Mouse (Mus musculus) gastrocnemius, adult 8-10 months (tissue): Measurements from ENCODE around the gene Dhrs11. TPM values are rescaled to one million over a fixed set of nuclear protein-coding genes. Genes with fewer than 3 reads are reported as not detected.

Experiments used
- total RNA-seq, 4 experiments: library from RNA; stranded (reverse); gene quantifications; 2 replicates each; pipeline ENCODE4 v1.2.4; 2022

Gene Dhrs11
- total RNA-seq, 4 experiments from 2014 or later = 21.8 to 33.6 (median 26.3) TPM

Other genes with a start within 250 kb of the Dhrs11 start
- 10 to 100 TPM in 1 of 4 experiments, 1 to 10 TPM in 3; 4.5 to 11.4 (median 8.4) TPM for gene Mrm1, start 9.5 kb downstream of the Dhrs11 start, total RNA-seq
- 10 to 100 TPM; 31.1 to 45.3 (median 33.5) TPM for gene Ggnbp2, start 41.8 kb upstream of the Dhrs11 start, total RNA-seq
- gene Myo19, start 51.2 kb upstream of the Dhrs11 start, total RNA-seq = 1 to 10 TPM; 1.2 to 1.9 (median 1.6) TPM
- gene Pigw, start 51.3 kb upstream of the Dhrs11 start, total RNA-seq = 1 to 10 TPM; 6.0 to 6.9 (median 6.2) TPM
- gene Znhit3, start 87.4 kb upstream of the Dhrs11 start, total RNA-seq = 10 to 100 TPM; 12.3 to 17.5 (median 14.7) TPM
- 1 to 10 TPM; 3.4 to 8.8 (median 7.0) TPM for gene Car4, start 128.8 kb upstream of the Dhrs11 start, total RNA-seq